In the genomic region with DNA sequence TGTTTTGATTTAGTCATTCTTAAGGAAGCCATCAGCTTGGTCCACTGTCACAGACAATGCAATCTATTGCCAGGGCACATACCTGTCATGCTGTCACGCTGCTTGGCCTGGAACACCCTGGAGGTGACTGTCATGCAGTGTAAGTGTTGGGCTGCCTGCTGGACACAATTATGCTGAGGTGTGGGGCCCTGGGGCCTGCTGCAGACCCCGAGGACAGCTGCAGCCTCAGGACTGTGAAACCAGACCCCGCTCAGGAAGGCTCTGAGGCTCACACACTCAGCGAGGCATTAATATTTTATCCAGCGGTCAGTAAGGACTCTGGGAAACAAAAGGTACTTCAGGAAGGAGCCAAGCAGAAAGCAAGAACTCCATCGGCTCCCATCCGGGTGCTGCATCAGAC, we compare ENCODE assay signal across 19 mouse cellular contexts. TPM values are rescaled to one million over a fixed set of nuclear protein-coding genes. Genes with fewer than 3 reads are reported as not detected.
DNase-seq lines count a peak whose midpoint lies in the region; ATAC-seq and TF ChIP-seq lines count a peak whose summit lies in the region.
"Had no signal": no experiment of that assay in that cellular context is flagged by ENCODE, and none has a peak within 500 bp of the region (broad histone marks: within the 10 kb centered on the region; RNA-seq: fewer than 3 reads in every experiment).

No protein-coding gene starts in this region.

- H3K4me3 ChIP-seq in hindbrain, embryonic 12.5 days, result no peak overlapping the region
- no peak overlapping the region for H3K4me3 ChIP-seq in hindbrain, embryonic 13.5 days
- H3K4me3 ChIP-seq in midbrain, embryonic 10.5 days, result no peak overlapping the region
- no peak overlapping the region for H3K4me3 ChIP-seq in midbrain, embryonic 15.5 days
- no peak overlapping the region for H3K4me3 ChIP-seq in limb, embryonic 11.5 days (ENCODE audit: low read depth, low read length)
- H3K4me3 ChIP-seq in myocyte, result no peak overlapping the region
- H3K4me3 ChIP-seq: embryonic facial prominence, embryonic 13.5 days; forebrain, embryonic 13.5 days; heart, embryonic 10.5 days had no signal

- H3K27ac ChIP-seq in hindbrain, embryonic 12.5 days, result 0 out of 2 replicates have a peak overlapping the region, but pooled peaks have one; percentile 4
- H3K27ac ChIP-seq in hindbrain, embryonic 13.5 days, result no peak overlapping the region
- peak overlapping the region; percentile 34; the same call in 1 of the 2 replicates for H3K27ac ChIP-seq in midbrain, embryonic 10.5 days (replicated peaks)
- H3K27ac ChIP-seq in midbrain, embryonic 15.5 days, result no peak overlapping the region
- peak overlapping the region; percentile 70; the same call in 1 of the 2 replicates for H3K27ac ChIP-seq in limb, embryonic 11.5 days (replicated peaks; ENCODE audit: low read depth, low read length)
- H3K27ac ChIP-seq: embryonic facial prominence, embryonic 13.5 days; forebrain, embryonic 13.5 days; heart, embryonic 10.5 days had no signal

- H3K4me2 ChIP-seq in hindbrain, embryonic 12.5 days (replicated peaks), result no peak overlapping the region
- no peak overlapping the region for H3K4me2 ChIP-seq in hindbrain, embryonic 13.5 days
- H3K4me2 ChIP-seq in midbrain, embryonic 15.5 days, result no peak overlapping the region
- H3K4me2 ChIP-seq in limb, embryonic 11.5 days (ENCODE audit: low read depth, severe bottlenecking), result no peak overlapping the region
- no peak overlapping the region for H3K4me2 ChIP-seq in myocyte (ENCODE audit: low read depth)
- H3K4me2 ChIP-seq: embryonic facial prominence, embryonic 13.5 days; forebrain, embryonic 13.5 days had no signal

- no peak for ATAC-seq in hindbrain, embryonic 12.5 days (ENCODE audit: low FRiP score)
- ATAC-seq in hindbrain, embryonic 13.5 days (ENCODE audit: low FRiP score), result no peak
- no peak for ATAC-seq in midbrain, embryonic 15.5 days (replicated peaks)
- ATAC-seq in limb, embryonic 11.5 days (ENCODE audit: insufficient number of reproducible peaks, low FRiP score, low TSS enrichment, low read depth), result peak; percentile 61; the same call in 1 of the 2 replicates
- ATAC-seq: forebrain, embryonic 13.5 days had no signal

- no peak for DNase-seq in midbrain, embryonic 10.5 days (ENCODE audit: low spot score)
- DNase-seq in limb, embryonic 11.5 days (ENCODE audit: low spot score), result peak; percentile 56
- no peak for DNase-seq in adrenal gland, adult 2 months
- no peak for DNase-seq in cerebellum, adult 18-20 months
- DNase-seq: adrenal gland, adult 8-10 months; adrenal gland, postnatal 36 days; cerebellum, adult 8-10 months; cerebellum, postnatal 14 days; gastrocnemius, postnatal 10 days; heart, adult 18-20 months; heart, postnatal 10 days; heart, postnatal 4 days had no signal

- H3K9me3 ChIP-seq in hindbrain, embryonic 12.5 days (replicated peaks), result no peaks in the 10 kb centered on the region
- H3K9me3 ChIP-seq in hindbrain, embryonic 13.5 days, result no peaks in the 10 kb centered on the region
- H3K9me3 ChIP-seq in midbrain, embryonic 10.5 days (replicated peaks), result no peaks in the 10 kb centered on the region
- H3K9me3 ChIP-seq in midbrain, embryonic 15.5 days, result no peaks in the 10 kb centered on the region
- H3K9me3 ChIP-seq in limb, embryonic 11.5 days (ENCODE audit: control insufficient read depth, low read length), result no peaks in the 10 kb centered on the region
- H3K9me3 ChIP-seq: embryonic facial prominence, embryonic 13.5 days; forebrain, embryonic 13.5 days; heart, embryonic 10.5 days had no signal

- H3K79me2 ChIP-seq in myocyte (ENCODE audit: control insufficient read depth, insufficient read depth), result no peaks in the 10 kb centered on the region

- TF ChIP-seq POLR2A in myocyte (IDR thresholded peaks at IDR 0.05; ENCODE audit: insufficient read length, low read depth), result no peak

- H3K36me3 ChIP-seq in hindbrain, embryonic 12.5 days, result no peaks in the 10 kb centered on the region
- H3K36me3 ChIP-seq in hindbrain, embryonic 13.5 days, result no peaks in the 10 kb centered on the region
- no peaks in the 10 kb centered on the region for H3K36me3 ChIP-seq in midbrain, embryonic 10.5 days
- H3K36me3 ChIP-seq in midbrain, embryonic 15.5 days (replicated peaks), result no peaks in the 10 kb centered on the region
- H3K36me3 ChIP-seq in limb, embryonic 11.5 days (ENCODE audit: control insufficient read depth, insufficient read depth, low read length), result no peaks in the 10 kb centered on the region
- no peaks in the 10 kb centered on the region for H3K36me3 ChIP-seq in myocyte (ENCODE audit: control insufficient read depth, insufficient read depth)
- H3K36me3 ChIP-seq: embryonic facial prominence, embryonic 13.5 days; heart, embryonic 10.5 days had no signal

- 61% methylated on average over 7 of the region's 7 CpGs for WGBS in hindbrain, embryonic 12.5 days
- WGBS in hindbrain, embryonic 13.5 days, result 59% methylated on average over 7 of the region's 7 CpGs
- WGBS in midbrain, embryonic 10.5 days, result 68% methylated on average over 7 of the region's 7 CpGs
- WGBS in midbrain, embryonic 15.5 days, result 49% methylated on average over 7 of the region's 7 CpGs
- 28% methylated on average over 7 of the region's 7 CpGs for WGBS in limb, embryonic 11.5 days

- no peak overlapping the region for H3K9ac ChIP-seq in hindbrain, embryonic 12.5 days
- no peak overlapping the region for H3K9ac ChIP-seq in hindbrain, embryonic 13.5 days
- no peak overlapping the region for H3K9ac ChIP-seq in midbrain, embryonic 15.5 days
- H3K9ac ChIP-seq in limb, embryonic 11.5 days (ENCODE audit: low read length), result no peak overlapping the region
- H3K9ac ChIP-seq: embryonic facial prominence, embryonic 13.5 days; forebrain, embryonic 13.5 days had no signal

- H3ac ChIP-seq in myocyte (ENCODE audit: control insufficient read depth, insufficient read length), result no peak overlapping the region

- no peaks in the 10 kb centered on the region for H3K27me3 ChIP-seq in hindbrain, embryonic 12.5 days
- no peaks in the 10 kb centered on the region for H3K27me3 ChIP-seq in hindbrain, embryonic 13.5 days
- H3K27me3 ChIP-seq in midbrain, embryonic 10.5 days (ENCODE audit: low read depth, poor library complexity, severe bottlenecking), result no peaks in the 10 kb centered on the region
- no peaks in the 10 kb centered on the region; the same call in 1 of the 2 replicates for H3K27me3 ChIP-seq in midbrain, embryonic 15.5 days (replicated peaks)
- H3K27me3 ChIP-seq in limb, embryonic 11.5 days (ENCODE audit: control insufficient read depth, insufficient read depth, low read length), result no peaks in the 10 kb centered on the region
- no peaks in the 10 kb centered on the region for H3K27me3 ChIP-seq in myocyte (ENCODE audit: control insufficient read depth, insufficient read depth, insufficient read length)
- H3K27me3 ChIP-seq: embryonic facial prominence, embryonic 13.5 days; forebrain, embryonic 13.5 days had no signal

- peaks cover 19% of the 10 kb centered on the region for H3K4me1 ChIP-seq in hindbrain, embryonic 12.5 days
- H3K4me1 ChIP-seq in hindbrain, embryonic 13.5 days (replicated peaks), result peaks cover 20% of the 10 kb centered on the region
- peaks cover 23% of the 10 kb centered on the region for H3K4me1 ChIP-seq in midbrain, embryonic 10.5 days
- H3K4me1 ChIP-seq in midbrain, embryonic 15.5 days, result no peaks in the 10 kb centered on the region
- peaks cover 11% of the 10 kb centered on the region; the same call in 1 of the 2 replicates for H3K4me1 ChIP-seq in limb, embryonic 11.5 days (ENCODE audit: control insufficient read depth, insufficient read depth, low read length)
- H3K4me1 ChIP-seq: embryonic facial prominence, embryonic 13.5 days; forebrain, embryonic 13.5 days had no signal

TF ChIP-seq in myocyte, 11 proteins besides CTCF, POLR2A, EP300 and RAD21:
- peak in 2 of 3 experiments; percentile 43 to 61 for TF ChIP-seq MYOG (IDR thresholded peaks at IDR 0.05; ENCODE audit: control insufficient read depth in 1 of 3, insufficient read depth in 1 of 3, insufficient read length in 2 of 3, low read depth in 2 of 3)
- TF ChIP-seq TCF3 (IDR thresholded peaks at IDR 0.05; ENCODE audit: insufficient read length, low read depth), result no peak
- TF ChIP-seq MYOD1 (IDR thresholded peaks at IDR 0.05; ENCODE audit: control insufficient read depth in 1 of 3, insufficient read length in 2 of 3, low read depth in 2 of 3), result no peak
- no peak for TF ChIP-seq POLR2AphosphoS2 (IDR thresholded peaks at IDR 0.05; ENCODE audit: insufficient read length, low read depth)

RNA-seq across cellular contexts. Expression of gene Kifc3, which starts 38.1 kb away (rescaled TPM):
- 17.4 and 21.2 TPM in 2 replicates for polyA plus RNA-seq in hindbrain, embryonic 12.5 days (2016; fragmentation: Nextera tagmentation; extraction: Ambion mirVana)
- 16.5 and 20.2 TPM in 2 replicates for polyA plus RNA-seq in hindbrain, embryonic 13.5 days (2015; fragmentation: Nextera tagmentation; extraction: Ambion mirVana)
- polyA plus RNA-seq in midbrain, embryonic 10.5 days (2016; fragmentation: Nextera tagmentation; extraction: Ambion mirVana), result 4.1 and 5.2 TPM in 2 replicates
- polyA plus RNA-seq in midbrain, embryonic 15.5 days (2015; fragmentation: Nextera tagmentation; extraction: Ambion mirVana), result 29.8 and 33.9 TPM in 2 replicates
- 7.3 and 10.1 TPM in 2 replicates for polyA plus RNA-seq in limb, embryonic 11.5 days (2014; fragmentation: Nextera tagmentation; extraction: Ambion mirVana)
- 22.6 TPM for polyA plus RNA-seq in myocyte (2012; fragmentation: generic; extraction: Trizol)
- 100 to 1,000 TPM; 134 to 144 TPM for total RNA-seq in adrenal gland, adult 2 months (2021)
- 268 and 330 TPM in 2 replicates for polyA plus RNA-seq in adrenal gland, adult 2 months (2012; rRNA removed)

Comparison
In these comparisons a context has a peak if more than half of its experiments do, and no peak if none do; other contexts are left out.
1. H3K27ac ChIP-seq: peak in hindbrain, embryonic 12.5 days (single experiment), midbrain, embryonic 10.5 days (single experiment) and limb, embryonic 11.5 days (single experiment); none in hindbrain, embryonic 13.5 days (single experiment) and midbrain, embryonic 15.5 days (single experiment).